Mouse (Mus musculus) forebrain, embryonic 12.5 days (tissue): ENCODE data around the gene Fgfr2. TPM values are rescaled to one million over a fixed set of nuclear protein-coding genes. Genes with fewer than 3 reads are reported as not detected.
A peak's percentile ranks its signal among the peaks of the same experiment; 100 is the strongest.

Experiments used
- ATAC-seq: fragments of 200-750 bp; cut with Nextera tagmentation; 2 replicates; pipeline ENCODE4 v1.8.0; 2017; ENCODE audit warnings: moderate TSS enrichment; ENCODE audit not compliant: low FRiP score
- H3K27ac ChIP-seq: fragments of 300-500 bp; sonication (generic); 2 replicates; pipeline ENCODE4 v1.5.1; 2016; ENCODE audit warnings: mild to moderate bottlenecking
- H3K27me3 ChIP-seq: fragments of 300-500 bp; sonication (generic); 2 replicates; pipeline ENCODE4 v1.6.1; 2016; ENCODE audit warnings: mild to moderate bottlenecking
- H3K36me3 ChIP-seq: fragments of 300-500 bp; sonication (generic); replicated peaks from 2 replicates; pipeline ENCODE4 v1.6.1; 2016; ENCODE audit warnings: mild to moderate bottlenecking
- H3K4me1 ChIP-seq: fragments of 300-500 bp; sonication (generic); 2 replicates; pipeline ENCODE4 v1.6.1; 2016
- H3K4me2 ChIP-seq: fragments of 300-500 bp; sonication (generic); 2 replicates; pipeline ENCODE4 v1.6.1; 2016; ENCODE audit warnings: mild to moderate bottlenecking, moderate library complexity
- H3K4me3 ChIP-seq: fragments of 300-500 bp; sonication (generic); replicated peaks from 2 replicates; pipeline ENCODE4 v1.5.1; 2016; ENCODE audit warnings: mild to moderate bottlenecking
- H3K9ac ChIP-seq: fragments of 300-500 bp; sonication (generic); 2 replicates; pipeline ENCODE4 v1.6.1; 2016; ENCODE audit warnings: mild to moderate bottlenecking
- H3K9me3 ChIP-seq: fragments of 300-500 bp; sonication (generic); 2 replicates; pipeline ENCODE4 v1.6.1; 2016
- WGBS: fragments of 180-500 bp; shearing (Covaris S2); methylation state at CpG from one replicate; pipeline ENCODE4 v1.1.7; 2016; 5-methylcytosine and 5-hydroxymethylcytosine counted together
- polyA plus RNA-seq: library from polyadenylated mRNA; unstranded; fragments of >200 nt; fragmentation: Nextera tagmentation; extraction: Ambion mirVana; gene quantifications from 2 replicates; pipeline ENCODE4 v1.2.1, GENCODE M21; 2016

Gene Fgfr2
- polyA plus RNA-seq, 1 experiment from 2014 or later, result 89.6 TPM

- Histone ChIP-seq H3K27ac (no peak overlapping the region), H3K9ac (no peak overlapping the region), H3K4me2 (no peak overlapping the region), H3K4me1 (peaks cover 49% of the 10 kb centered on the region), H3K4me3 (no peak overlapping the region), H3K27me3 (no peaks in the 10 kb centered on the region), H3K36me3 (peaks cover 19% of the 10 kb centered on the region; the same call in 1 of the 2 replicates), H3K9me3 (no peaks in the 10 kb centered on the region)
- no peak for ATAC-seq
- 76% methylated on average over 5 of the region's 5 CpGs for WGBS
Measured at GRCm38 (mm10) chr7:132260632-132261031, 862.5 kb downstream of the Fgfr2 start.

GRCm38 (mm10) chr7:132258817-132259216 lies 864.3 kb downstream of the Fgfr2 start:
- no peak overlapping the region for H3K27ac ChIP-seq
- H3K9ac ChIP-seq, result no peak overlapping the region
- H3K9me3 ChIP-seq, result no peaks in the 10 kb centered on the region
- peaks cover 11% of the 10 kb centered on the region; the same call in 1 of the 2 replicates for H3K36me3 ChIP-seq
- H3K4me1 ChIP-seq, result peaks cover 40% of the 10 kb centered on the region
- H3K4me2 ChIP-seq, result no peak overlapping the region
- H3K27me3 ChIP-seq, result no peaks in the 10 kb centered on the region
- ATAC-seq, result no peak
- WGBS, result 41% methylated on average over 7 of the region's 7 CpGs
- no peak overlapping the region for H3K4me3 ChIP-seq

GRCm38 (mm10) chr7:132258216-132258615 lies 864.9 kb downstream of the Fgfr2 start:
- WGBS, result 44% methylated on average over 5 of the region's 5 CpGs
- no peak overlapping the region for H3K4me3 ChIP-seq
- H3K4me1 ChIP-seq, result peaks cover 40% of the 10 kb centered on the region
- H3K27ac ChIP-seq, result no peak overlapping the region
- no peak overlapping the region for H3K9ac ChIP-seq
- no peaks in the 10 kb centered on the region for H3K9me3 ChIP-seq
- H3K27me3 ChIP-seq, result no peaks in the 10 kb centered on the region
- no peak for ATAC-seq
- peaks cover 11% of the 10 kb centered on the region; the same call in 1 of the 2 replicates for H3K36me3 ChIP-seq
- H3K4me2 ChIP-seq, result no peak overlapping the region

GRCm38 (mm10) chr7:132253513-132253912 lies 869.6 kb downstream of the Fgfr2 start:
- WGBS, result 88% methylated on average over 5 of the region's 5 CpGs
- Histone ChIP-seq H3K4me2 (no peak overlapping the region), H3K27me3 (0 out of 2 replicates have a peak, but pooled peaks cover 3% of the 10 kb centered on the region), H3K36me3 (no peaks in the 10 kb centered on the region), H3K9me3 (no peaks in the 10 kb centered on the region), H3K27ac (peak overlapping the region; percentile 43; the same call in 1 of the 2 replicates), H3K9ac (no peak overlapping the region), H3K4me3 (no peak overlapping the region), H3K4me1 (peaks cover 34% of the 10 kb centered on the region)
- ATAC-seq, result no peak

GRCm38 (mm10) chr7:132253078-132253477 lies 870.1 kb downstream of the Fgfr2 start:
- Histone ChIP-seq H3K4me3 (no peak overlapping the region), H3K9me3 (no peaks in the 10 kb centered on the region), H3K4me1 (peaks cover 34% of the 10 kb centered on the region), H3K27me3 (0 out of 2 replicates have a peak, but pooled peaks cover 3% of the 10 kb centered on the region), H3K36me3 (no peaks in the 10 kb centered on the region), H3K9ac (no peak overlapping the region), H3K27ac (no peak overlapping the region), H3K4me2 (no peak overlapping the region)
- no peak for ATAC-seq
- WGBS, result 92% methylated on average over 4 of the region's 4 CpGs

GRCm38 (mm10) chr7:132249563-132250119 lies 873.5 kb downstream of the Fgfr2 start:
- H3K4me2 ChIP-seq, result no peak overlapping the region
- H3K4me1 ChIP-seq, result peaks cover 53% of the 10 kb centered on the region
- ATAC-seq, result no peak
- no peaks in the 10 kb centered on the region for H3K36me3 ChIP-seq
- no peaks in the 10 kb centered on the region for H3K9me3 ChIP-seq
- no peak overlapping the region; the same call in 1 of the 2 replicates for H3K9ac ChIP-seq
- H3K27me3 ChIP-seq, result 0 out of 2 replicates have a peak, but pooled peaks cover 3% of the 10 kb centered on the region
- H3K27ac ChIP-seq, result no peak overlapping the region
- 80% methylated on average over 10 of the region's 10 CpGs for WGBS
- no peak overlapping the region for H3K4me3 ChIP-seq

- Histone ChIP-seq H3K27me3 (0 out of 2 replicates have a peak, but pooled peaks cover 3% of the 10 kb centered on the region), H3K9ac (0 out of 2 replicates have a peak overlapping the region, but pooled peaks have one; percentile 13), H3K27ac (peak overlapping the region; percentile 95), H3K4me3 (no peak overlapping the region), H3K4me1 (peaks cover 43% of the 10 kb centered on the region), H3K4me2 (peak overlapping the region; percentile 39), H3K9me3 (no peaks in the 10 kb centered on the region), H3K36me3 (0 out of 2 replicates have a peak, but pooled peaks cover 6% of the 10 kb centered on the region)
- 3% methylated on average over 11 of the region's 11 CpGs for whole genome bisulfite sequencing
- peak; percentile 96 for ATAC-seq
Measured at GRCm38 (mm10) chr7:132247567-132247966, 875.6 kb downstream of the Fgfr2 start.

GRCm38 (mm10) chr7:132247091-132247490 lies 876.1 kb downstream of the Fgfr2 start:
- no peaks in the 10 kb centered on the region for H3K9me3 ChIP-seq
- peak overlapping the region; percentile 95 for H3K27ac ChIP-seq
- 0 out of 2 replicates have a peak, but pooled peaks cover 3% of the 10 kb centered on the region for H3K27me3 ChIP-seq
- no peak overlapping the region for H3K4me3 ChIP-seq
- 0 out of 2 replicates have a peak, but pooled peaks cover 7% of the 10 kb centered on the region for H3K36me3 ChIP-seq
- WGBS, result 32% methylated on average over 5 of the region's 5 CpGs
- H3K4me1 ChIP-seq, result peaks cover 43% of the 10 kb centered on the region
- H3K9ac ChIP-seq, result 0 out of 2 replicates have a peak overlapping the region, but pooled peaks have one; percentile 13
- H3K4me2 ChIP-seq, result peak overlapping the region; percentile 39
- no peak for ATAC-seq

- Histone ChIP-seq H3K4me3 (no peak overlapping the region), H3K4me2 (no peak overlapping the region), H3K9ac (no peak overlapping the region), H3K36me3 (peaks cover 12% of the 10 kb centered on the region), H3K27ac (0 out of 2 replicates have a peak overlapping the region, but pooled peaks have one; percentile 95), H3K4me1 (peaks cover 39% of the 10 kb centered on the region), H3K27me3 (0 out of 2 replicates have a peak, but pooled peaks cover 3% of the 10 kb centered on the region), H3K9me3 (no peaks in the 10 kb centered on the region)
- WGBS, result 93% methylated on average over 6 of the region's 6 CpGs
- ATAC-seq, result no peak
Measured at GRCm38 (mm10) chr7:132245730-132246129, 877.4 kb downstream of the Fgfr2 start.

- H3K4me1 ChIP-seq, result peaks cover 34% of the 10 kb centered on the region
- H3K4me2 ChIP-seq, result no peak overlapping the region
- no peaks in the 10 kb centered on the region for H3K9me3 ChIP-seq
- H3K9ac ChIP-seq, result no peak overlapping the region
- no peak overlapping the region for H3K4me3 ChIP-seq
- WGBS, result 91% methylated on average over 14 of the region's 14 CpGs
- no peak overlapping the region for H3K27ac ChIP-seq
- H3K36me3 ChIP-seq, result peaks cover 12% of the 10 kb centered on the region
- no peak for ATAC-seq
- H3K27me3 ChIP-seq, result no peaks in the 10 kb centered on the region
Measured at GRCm38 (mm10) chr7:132244637-132245036, 878.5 kb downstream of the Fgfr2 start.

GRCm38 (mm10) chr7:132243225-132243624 lies 879.9 kb downstream of the Fgfr2 start:
- Histone ChIP-seq H3K27me3 (no peaks in the 10 kb centered on the region), H3K4me1 (peaks cover 25% of the 10 kb centered on the region), H3K36me3 (peaks cover 13% of the 10 kb centered on the region), H3K9me3 (no peaks in the 10 kb centered on the region), H3K27ac (no peak overlapping the region), H3K9ac (no peak overlapping the region), H3K4me2 (no peak overlapping the region), H3K4me3 (no peak overlapping the region)
- ATAC-seq, result no peak
- 92% methylated on average over 5 of the region's 5 CpGs for WGBS

GRCm38 (mm10) chr7:132242617-132243141 lies 880.5 kb downstream of the Fgfr2 start:
- Histone ChIP-seq H3K4me2 (no peak overlapping the region), H3K27me3 (no peaks in the 10 kb centered on the region), H3K27ac (no peak overlapping the region), H3K4me3 (no peak overlapping the region), H3K9me3 (no peaks in the 10 kb centered on the region), H3K9ac (no peak overlapping the region), H3K4me1 (peaks cover 20% of the 10 kb centered on the region), H3K36me3 (peaks cover 19% of the 10 kb centered on the region)
- ATAC-seq, result no peak
- 52% methylated on average over 4 of the region's 4 CpGs for WGBS
